Comparison of ENCODE assay signal across 24 mouse cellular contexts in the genomic region with DNA sequence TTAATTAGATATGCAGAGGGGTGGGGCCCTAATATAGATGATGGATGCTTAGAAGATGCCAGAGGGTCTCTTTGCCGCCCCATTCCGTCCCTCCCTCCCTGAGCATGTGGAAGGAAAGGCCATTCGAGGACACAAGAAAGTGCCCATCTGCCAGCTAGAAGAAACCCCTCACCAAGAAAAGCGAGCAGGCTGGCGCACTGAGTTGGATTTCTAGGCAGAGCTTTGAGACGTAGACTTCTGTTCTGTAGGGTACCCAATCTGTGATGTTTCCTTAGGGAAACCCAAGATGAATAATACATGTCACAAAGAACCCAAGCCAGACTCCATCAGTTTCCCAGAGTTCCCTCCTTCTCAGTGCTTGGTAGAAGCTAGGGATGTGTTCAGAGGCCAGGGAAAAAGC. TPM values are rescaled to one million over a fixed set of nuclear protein-coding genes. Genes with fewer than 3 reads are reported as not detected.
"Had no signal": no experiment of that assay in that cellular context is flagged by ENCODE, and none has a peak within 500 bp of the region (broad histone marks: within the 10 kb centered on the region; RNA-seq: fewer than 3 reads in every experiment).

No protein-coding gene starts in this region.

- H3K4me2 ChIP-seq: kidney, embryonic 15.5 days; limb, embryonic 12.5 days; limb, embryonic 15.5 days; liver, embryonic 11.5 days; lung, embryonic 15.5 days; midbrain, embryonic 15.5 days; neural tube, embryonic 12.5 days; neural tube, embryonic 15.5 days; stomach, embryonic 15.5 days had no signal

- DNase-seq: kidney, adult 11 months; kidney, adult 8-10 months; kidney, postnatal 10 days; kidney, postnatal 36 days; left cerebral cortex, postnatal 4 days; liver, postnatal 0 days; lung, postnatal 10 days; lung, postnatal 36 days; right cerebral cortex, adult 18-20 months; spleen, adult 18-20 months; thymus, adult 18-20 months; thymus, postnatal 36 days had no signal

- H3K4me3 ChIP-seq: kidney, embryonic 15.5 days; limb, embryonic 12.5 days; limb, embryonic 15.5 days; lung, embryonic 15.5 days; megakaryocyte, embryonic 14.5 days; midbrain, embryonic 10.5 days; midbrain, embryonic 15.5 days; neural tube, embryonic 12.5 days; neural tube, embryonic 15.5 days; stomach, embryonic 15.5 days had no signal

- ATAC-seq: liver, postnatal 0 days; midbrain, embryonic 15.5 days had no signal

- H3K9ac ChIP-seq: kidney, embryonic 15.5 days; limb, embryonic 12.5 days; limb, embryonic 15.5 days; liver, embryonic 14.5 days; liver, postnatal 0 days; lung, embryonic 15.5 days; midbrain, embryonic 15.5 days; neural tube, embryonic 12.5 days; neural tube, embryonic 15.5 days; stomach, embryonic 15.5 days had no signal

- H3K27ac ChIP-seq: kidney, embryonic 15.5 days; limb, embryonic 12.5 days; limb, embryonic 15.5 days; liver, embryonic 14.5 days; lung, embryonic 15.5 days; midbrain, embryonic 10.5 days; midbrain, embryonic 15.5 days; neural tube, embryonic 12.5 days; neural tube, embryonic 15.5 days; stomach, embryonic 15.5 days had no signal

- H3K36me3 ChIP-seq: kidney, embryonic 15.5 days; limb, embryonic 12.5 days; limb, embryonic 15.5 days; lung, embryonic 15.5 days; midbrain, embryonic 10.5 days; midbrain, embryonic 15.5 days; neural tube, embryonic 12.5 days; neural tube, embryonic 15.5 days; stomach, embryonic 15.5 days had no signal

- H3K9me3 ChIP-seq: kidney, embryonic 15.5 days; limb, embryonic 12.5 days; limb, embryonic 15.5 days; lung, embryonic 15.5 days; midbrain, embryonic 10.5 days; midbrain, embryonic 15.5 days; neural tube, embryonic 12.5 days; neural tube, embryonic 15.5 days; stomach, embryonic 15.5 days had no signal

- H3K27me3 ChIP-seq: kidney, embryonic 15.5 days; limb, embryonic 12.5 days; limb, embryonic 15.5 days; lung, embryonic 15.5 days; megakaryocyte, embryonic 14.5 days; midbrain, embryonic 15.5 days; neural tube, embryonic 12.5 days; neural tube, embryonic 15.5 days; stomach, embryonic 15.5 days had no signal

- H3K4me1 ChIP-seq: kidney, embryonic 15.5 days; limb, embryonic 12.5 days; limb, embryonic 15.5 days; lung, embryonic 15.5 days; megakaryocyte, embryonic 14.5 days; stomach, embryonic 15.5 days had no signal

RNA-seq across cellular contexts. Expression of gene Col6a5, which starts 29.0 kb away (rescaled TPM):
- polyA plus RNA-seq: liver, embryonic 11.5 days; liver, postnatal 0 days; midbrain, embryonic 10.5 days had no signal
